In the genomic region with DNA sequence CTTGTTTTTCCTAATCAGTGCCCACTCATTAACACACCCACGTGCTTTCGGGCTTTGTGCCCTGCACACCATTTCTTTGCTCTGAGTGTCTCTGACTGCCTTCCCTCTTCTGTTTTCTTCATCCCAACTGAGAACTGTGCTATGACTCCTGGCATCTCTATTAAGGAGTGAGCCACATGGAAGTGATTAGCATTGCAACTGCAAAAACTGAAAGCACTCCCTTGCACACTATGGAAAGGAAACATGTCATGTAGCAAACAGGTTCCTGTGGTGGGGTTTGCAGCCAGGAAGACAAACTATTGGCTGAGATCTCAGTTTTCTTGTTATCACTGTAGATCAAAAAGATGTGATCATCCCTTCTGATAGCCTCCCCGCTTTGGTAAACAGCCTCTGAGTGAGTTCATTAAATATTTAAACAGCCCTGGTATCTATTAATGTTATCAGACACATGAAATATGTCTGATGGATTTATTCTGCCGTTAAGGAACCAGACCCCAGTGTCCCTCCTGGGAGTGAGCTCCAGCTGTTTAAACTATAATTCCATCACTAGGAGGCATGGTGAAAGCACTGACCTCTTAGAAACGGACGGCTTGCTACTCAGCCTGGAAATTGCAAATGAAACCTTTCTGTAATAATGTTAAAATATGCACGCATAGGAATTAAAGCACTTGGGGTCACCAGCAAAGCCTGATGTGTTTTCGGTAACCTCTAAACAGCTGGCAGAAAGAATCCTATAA, we compare ENCODE assay signal across 14 mouse cellular contexts.
DNase-seq lines count a peak whose midpoint lies in the region; ATAC-seq and TF ChIP-seq lines count a peak whose summit lies in the region.
"Had no signal": no experiment of that assay in that cellular context is flagged by ENCODE, and none has a peak within 500 bp of the region (broad histone marks: within the 10 kb centered on the region; RNA-seq: fewer than 3 reads in every experiment).

No protein-coding gene starts in this region.

- no peak for ATAC-seq in cerebellum, adult (ENCODE audit: insufficient number of reproducible peaks, low FRiP score, low TSS enrichment)
- ATAC-seq: forebrain, embryonic 13.5 days; intestine, embryonic 15.5 days had no signal

- no peak; the same call in 1 of the 2 replicates for TF ChIP-seq POLR2A in embryonic fibroblast, embryonic 13.5 days (IDR thresholded peaks at IDR 0.05; ENCODE audit: low read depth, low read length)

- H3K4me1 ChIP-seq in embryonic fibroblast, embryonic 13.5 days (ENCODE audit: control insufficient read depth, insufficient read depth, low read length), result no peaks in the 10 kb centered on the region
- H3K4me1 ChIP-seq: forebrain, embryonic 13.5 days; intestine, embryonic 15.5 days; lung, embryonic 15.5 days had no signal

- no peak overlapping the region for H3K27ac ChIP-seq in gastrocnemius, adult 2 months
- peak overlapping the region; percentile 63 for H3K27ac ChIP-seq in embryonic fibroblast, embryonic 13.5 days (ENCODE audit: insufficient read depth, low read length)
- H3K27ac ChIP-seq: forebrain, embryonic 13.5 days; intestine, embryonic 15.5 days; lung, embryonic 15.5 days had no signal

- no peak for TF ChIP-seq CTCF in gastrocnemius, adult 2 months (IDR thresholded peaks at IDR 0.05)
- no peak for TF ChIP-seq CTCF in embryonic fibroblast, embryonic 13.5 days (IDR thresholded peaks at IDR 0.05; ENCODE audit: borderline replicate concordance, insufficient read depth, low read length)

- intact Hi-C loops in gastrocnemius, adult 2 months (cut with DNase I), result no loop called here

- H3K4me3 ChIP-seq in gastrocnemius, adult 2 months, result no peak overlapping the region
- H3K4me3 ChIP-seq in embryonic fibroblast, embryonic 13.5 days (ENCODE audit: insufficient read depth, low read length), result no peak overlapping the region
- H3K4me3 ChIP-seq: forebrain, embryonic 13.5 days; intestine, embryonic 15.5 days; limb, embryonic 15.5 days; lung, embryonic 15.5 days had no signal

- DNase-seq in gastrocnemius, adult 18-20 months (ENCODE audit: low spot score), result peak; percentile 1
- no peak for DNase-seq in gastrocnemius, adult 2 months
- peak; percentile 44 for DNase-seq in retina, embryonic 14.5 days (ENCODE audit: low spot score)
- DNase-seq in retina, postnatal 1 day, result no peak
- no peak for DNase-seq in layer of hippocampus, postnatal 10 days (ENCODE audit: low spot score in 2 of 2)
- no peak for DNase-seq in layer of hippocampus, adult 9-10 months (ENCODE audit: low spot score)
- DNase-seq: cerebellum, postnatal 14 days; layer of hippocampus, adult 9-11 months had no signal

Comparison
In these comparisons a context has a peak if more than half of its experiments do, and no peak if none do; other contexts are left out.
1. DNase-seq: peak in gastrocnemius, adult 18-20 months (single experiment) and retina, embryonic 14.5 days (single experiment); none in gastrocnemius, adult 2 months (single experiment), retina, postnatal 1 day (single experiment), layer of hippocampus, postnatal 10 days (0 of 2) and layer of hippocampus, adult 9-10 months (single experiment).